Mouse (Mus musculus): ENCODE results near the gene Fbxw4. TPM values are rescaled to one million over a fixed set of nuclear protein-coding genes. Genes with fewer than 3 reads are reported as not detected.
"Not testable (repeated sequence)": the region's sequence is repeated elsewhere in the genome, so short reads cannot be mapped to it uniquely, and the experiment has no call there.

Fbxw4 gene
- polyA plus RNA-seq, 1 experiment from 2014 or later = 4.3 TPM

DNA sequence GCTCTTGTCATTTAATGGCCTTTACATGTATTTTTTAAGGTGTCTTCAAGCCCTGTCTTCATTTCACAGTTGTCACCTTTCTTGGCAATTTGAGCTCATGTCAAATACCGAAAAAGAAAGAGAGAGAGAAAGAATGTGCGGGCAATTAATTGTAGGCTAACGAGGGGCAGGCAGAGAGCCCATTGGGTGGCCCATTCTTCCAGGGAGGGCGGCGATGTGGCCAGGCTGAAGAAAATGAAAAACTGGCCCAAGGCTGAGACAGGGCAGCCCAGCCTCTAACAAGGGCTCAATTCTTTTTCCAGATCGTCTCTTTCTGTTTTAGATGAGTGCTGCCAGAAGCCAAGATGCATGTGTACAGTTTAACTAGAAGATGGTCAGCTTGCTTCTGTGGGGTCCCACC, 6.1 kb downstream of the Fbxw4 start:
- Histone ChIP-seq H3K9ac (no peak overlapping the region), H3K4me3 (no peak overlapping the region), H3K4me1 (peaks cover 66% of the 10 kb centered on the region), H3K36me3 (0 out of 2 replicates have a peak, but pooled peaks cover 3% of the 10 kb centered on the region), H3K27me3 (replicated peaks) (no peaks in the 10 kb centered on the region), H3K4me2 (no peak overlapping the region), H3K27ac (0 out of 2 replicates have a peak overlapping the region, but pooled peaks have one; percentile 75), H3K9me3 (replicated peaks) (no peaks in the 10 kb centered on the region)
- no peak for ATAC-seq
- 84% methylated on average over 6 of the region's 6 CpGs for WGBS (ENCODE audit: insufficient replicate concordance)

DNA sequence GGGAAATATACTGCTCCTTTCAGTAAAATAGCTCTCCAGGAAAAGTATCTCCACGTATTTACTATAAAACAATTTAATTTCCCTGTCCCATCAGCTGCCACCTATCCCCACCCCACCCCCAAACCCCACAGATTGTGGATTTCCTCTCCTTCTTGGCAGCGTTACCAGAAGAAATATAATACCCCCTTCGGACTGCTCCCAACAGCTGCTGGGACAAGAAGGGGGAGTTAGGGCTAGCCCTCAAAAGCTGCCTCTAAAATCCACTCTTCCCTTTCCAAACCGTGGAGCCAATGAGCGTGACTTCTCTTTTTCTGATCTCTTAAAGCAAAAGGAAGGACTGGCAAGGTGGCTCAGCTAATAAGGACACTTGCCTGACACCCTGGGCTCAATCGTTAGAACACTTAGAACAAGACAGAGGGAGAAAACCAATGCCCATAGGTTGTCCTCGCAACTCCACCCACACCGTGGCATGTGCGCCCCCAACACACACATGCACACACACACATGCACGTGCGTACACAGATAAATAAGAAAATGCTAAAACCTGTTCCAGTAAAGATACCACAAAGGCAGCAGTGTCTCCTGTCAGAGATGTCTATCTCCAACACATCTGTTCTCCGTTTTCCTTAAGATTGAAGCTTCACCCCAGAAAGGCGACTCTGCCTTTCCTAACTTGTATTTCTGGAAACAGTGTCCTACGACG, 7.7 kb downstream of the Fbxw4 start:
- H3K4me2 ChIP-seq = peak overlapping the region; percentile 51
- peak overlapping the region; percentile 75 for H3K27ac ChIP-seq
- peaks cover 55% of the 10 kb centered on the region for H3K4me1 ChIP-seq
- peak; percentile 79 for ATAC-seq
- H3K36me3 ChIP-seq = 0 out of 2 replicates have a peak, but pooled peaks cover 3% of the 10 kb centered on the region
- no peaks in the 10 kb centered on the region for H3K9me3 ChIP-seq (replicated peaks)
- no peaks in the 10 kb centered on the region for H3K27me3 ChIP-seq (replicated peaks)
- peak overlapping the region; percentile 52 for H3K9ac ChIP-seq
- WGBS (ENCODE audit: insufficient replicate concordance) = 26% methylated on average over 15 of the region's 15 CpGs
- no peak overlapping the region for H3K4me3 ChIP-seq

DNA sequence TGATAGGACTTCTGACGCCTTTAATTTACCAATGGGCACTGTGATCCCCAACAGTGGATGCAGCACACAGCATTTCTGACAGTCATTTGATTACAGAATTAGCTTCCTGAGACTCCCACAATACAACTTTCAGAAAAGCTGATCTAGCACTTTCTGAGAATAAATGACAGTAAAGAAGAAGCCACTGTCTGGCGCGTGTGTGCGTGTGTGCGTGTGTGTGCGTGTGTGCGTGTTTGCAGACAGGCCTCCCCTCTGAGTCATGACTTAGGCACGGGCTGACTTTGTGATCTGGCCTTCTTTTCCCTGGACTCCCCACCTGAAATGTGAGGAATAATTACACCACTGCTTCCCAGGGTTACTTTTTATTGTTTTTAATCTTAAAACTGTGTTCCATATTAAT, 8.6 kb downstream of the Fbxw4 start:
- Histone ChIP-seq H3K27ac (peak overlapping the region; percentile 75; the same call in 1 of the 2 replicates), H3K9ac (no peak overlapping the region), H3K9me3 (replicated peaks) (no peaks in the 10 kb centered on the region), H3K36me3 (0 out of 2 replicates have a peak, but pooled peaks cover 3% of the 10 kb centered on the region), H3K4me1 (peaks cover 47% of the 10 kb centered on the region), H3K4me2 (peak overlapping the region; percentile 51), H3K4me3 (no peak overlapping the region), H3K27me3 (replicated peaks) (no peaks in the 10 kb centered on the region)
- WGBS (ENCODE audit: insufficient replicate concordance) = 80% methylated on average over 8 of the region's 8 CpGs
- ATAC-seq = no peak

DNA sequence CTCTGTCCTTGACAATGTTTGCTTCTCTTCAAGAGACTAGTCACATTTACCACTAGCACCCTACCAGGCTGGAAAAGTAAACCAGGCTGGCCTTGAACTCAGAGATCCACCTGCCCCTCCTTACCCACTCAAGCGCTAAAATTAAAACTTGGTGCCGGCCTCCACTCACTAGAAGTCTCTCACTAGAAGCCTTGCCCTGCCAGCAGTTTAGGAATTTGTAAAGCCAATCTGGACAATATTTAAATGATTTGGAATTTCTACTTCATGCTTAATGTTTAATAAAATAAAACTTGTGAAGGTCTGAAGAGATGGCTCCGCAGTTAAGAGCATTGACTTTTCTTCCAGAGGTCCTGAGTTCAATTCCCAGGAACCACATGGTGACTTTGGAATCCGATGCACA, 10.3 kb downstream of the Fbxw4 start:
- H3K4me3 ChIP-seq = no peak overlapping the region
- H3K27ac ChIP-seq = no peak overlapping the region
- peaks cover 29% of the 10 kb centered on the region for H3K4me1 ChIP-seq
- no peak for ATAC-seq
- no peaks in the 10 kb centered on the region for H3K27me3 ChIP-seq (replicated peaks)
- no peak overlapping the region for H3K4me2 ChIP-seq
- no peaks in the 10 kb centered on the region for H3K9me3 ChIP-seq (replicated peaks)
- H3K9ac ChIP-seq = no peak overlapping the region
- 0 out of 2 replicates have a peak, but pooled peaks cover 3% of the 10 kb centered on the region for H3K36me3 ChIP-seq
- WGBS (ENCODE audit: insufficient replicate concordance) = 71% methylated on average over 4 of the region's 4 CpGs

DNA sequence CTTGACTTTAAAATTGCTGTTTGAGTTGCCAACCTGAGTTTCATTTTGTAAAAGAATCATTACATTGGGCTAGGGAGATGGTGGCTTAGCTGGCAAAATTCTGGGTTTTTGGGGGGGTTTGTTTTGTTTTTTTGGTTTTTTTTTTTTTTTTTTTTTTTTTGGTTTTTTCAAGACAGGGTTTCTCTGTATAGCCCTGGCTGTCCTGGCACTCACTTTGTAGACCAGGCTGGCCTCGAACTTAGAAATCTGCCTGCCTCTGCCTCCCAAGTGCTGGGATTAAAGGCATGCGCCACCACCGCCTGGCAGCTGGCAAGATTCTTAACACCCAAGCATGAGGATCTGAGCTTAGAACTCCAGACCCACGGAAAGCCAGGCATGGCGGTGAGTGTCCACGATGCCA, 11.6 kb downstream of the Fbxw4 start:
- H3K4me2 ChIP-seq; H3K36me3 ChIP-seq; H3K9me3 ChIP-seq (replicated peaks); H3K4me3 ChIP-seq; H3K27ac ChIP-seq; H3K27me3 ChIP-seq (replicated peaks); H3K9ac ChIP-seq: not testable (repeated sequence)
- H3K4me1 ChIP-seq = peaks cover 24% of the 10 kb centered on the region
- peak; percentile 65; the same call in 1 of the 2 replicates for ATAC-seq
- WGBS (ENCODE audit: insufficient replicate concordance) = 84% methylated on average over 6 of the region's 6 CpGs

DNA sequence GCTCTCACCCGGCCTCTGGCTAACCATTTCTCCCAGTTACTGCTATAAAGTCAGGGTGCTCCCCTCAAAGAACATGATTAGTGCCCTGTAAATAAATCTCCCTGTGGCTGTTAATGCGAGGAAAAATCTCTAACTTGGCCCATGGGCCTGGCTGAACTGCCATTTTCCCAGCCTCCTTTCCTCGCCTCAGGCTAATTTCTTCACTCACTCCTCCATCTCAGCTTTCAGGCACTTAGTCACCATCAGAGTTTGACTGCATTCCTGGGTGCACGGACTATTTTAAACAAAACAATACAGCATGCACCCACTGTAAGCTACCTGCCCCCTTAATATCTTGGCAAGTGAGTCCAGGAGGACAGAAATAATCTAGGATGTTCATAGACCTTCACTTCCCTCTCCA, 13.2 kb downstream of the Fbxw4 start:
- Histone ChIP-seq H3K4me3 (no peak overlapping the region), H3K9me3 (replicated peaks) (no peaks in the 10 kb centered on the region), H3K9ac (no peak overlapping the region), H3K27me3 (replicated peaks) (no peaks in the 10 kb centered on the region), H3K4me2 (no peak overlapping the region), H3K27ac (no peak overlapping the region), H3K4me1 (peaks cover 8% of the 10 kb centered on the region), H3K36me3 (0 out of 2 replicates have a peak, but pooled peaks cover 3% of the 10 kb centered on the region)
- 75% methylated on average over 4 of the region's 4 CpGs for WGBS (ENCODE audit: insufficient replicate concordance)
- no peak for ATAC-seq

DNA sequence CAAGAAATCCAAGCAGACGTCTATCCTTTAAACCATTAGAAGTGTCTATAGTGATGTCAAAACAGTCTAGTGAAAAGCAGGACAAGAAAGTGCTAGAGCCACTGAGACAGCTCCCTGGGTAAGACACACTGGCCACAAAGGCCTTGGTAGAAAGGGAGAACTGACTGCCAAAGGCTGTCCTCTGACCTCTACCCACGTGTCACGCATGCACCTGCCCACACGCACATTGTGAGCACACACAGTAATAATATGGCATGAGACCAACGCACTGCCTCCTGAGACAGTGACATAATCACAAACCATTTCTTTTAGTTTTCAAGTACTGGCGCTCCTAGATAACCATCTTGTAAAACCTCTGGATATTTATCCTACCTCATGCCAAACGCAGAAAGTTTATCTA, 19.4 kb downstream of the Fbxw4 start:
- Histone ChIP-seq H3K27ac (no peak overlapping the region), H3K9me3 (replicated peaks) (no peaks in the 10 kb centered on the region), H3K4me3 (no peak overlapping the region), H3K27me3 (replicated peaks) (no peaks in the 10 kb centered on the region), H3K4me1 (no peaks in the 10 kb centered on the region), H3K9ac (no peak overlapping the region), H3K4me2 (no peak overlapping the region), H3K36me3 (peaks cover 24% of the 10 kb centered on the region)
- ATAC-seq = no peak
- 79% methylated on average over 7 of the region's 7 CpGs for WGBS (ENCODE audit: insufficient replicate concordance)

DNA sequence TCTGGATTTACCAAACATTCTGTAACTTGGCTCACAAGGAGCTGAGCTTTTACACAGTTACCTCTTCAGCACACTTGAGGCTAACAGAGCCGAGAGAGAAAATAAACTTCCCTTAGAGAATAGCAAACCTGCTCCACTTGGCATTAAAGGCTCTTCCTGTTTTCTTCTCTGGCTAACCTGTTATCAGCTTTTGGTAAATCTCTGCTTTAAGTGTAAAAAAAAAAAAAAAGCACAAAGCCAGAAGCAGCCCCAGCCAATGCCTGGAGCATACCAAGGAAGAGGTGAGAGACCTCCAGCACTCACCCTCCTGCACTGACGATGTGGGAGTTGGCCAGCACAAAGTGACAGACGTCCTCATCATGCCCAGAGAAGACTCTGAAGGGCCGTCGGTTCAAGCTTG, 24.2 kb downstream of the Fbxw4 start:
- Histone ChIP-seq H3K9me3 (replicated peaks) (no peaks in the 10 kb centered on the region), H3K4me3 (no peak overlapping the region), H3K4me1 (peaks cover 19% of the 10 kb centered on the region), H3K36me3 (peaks cover 45% of the 10 kb centered on the region), H3K27ac (no peak overlapping the region), H3K9ac (no peak overlapping the region), H3K27me3 (replicated peaks) (no peaks in the 10 kb centered on the region), H3K4me2 (no peak overlapping the region)
- ATAC-seq = no peak
- 61% methylated on average over 5 of the region's 5 CpGs for WGBS (ENCODE audit: insufficient replicate concordance)

DNA sequence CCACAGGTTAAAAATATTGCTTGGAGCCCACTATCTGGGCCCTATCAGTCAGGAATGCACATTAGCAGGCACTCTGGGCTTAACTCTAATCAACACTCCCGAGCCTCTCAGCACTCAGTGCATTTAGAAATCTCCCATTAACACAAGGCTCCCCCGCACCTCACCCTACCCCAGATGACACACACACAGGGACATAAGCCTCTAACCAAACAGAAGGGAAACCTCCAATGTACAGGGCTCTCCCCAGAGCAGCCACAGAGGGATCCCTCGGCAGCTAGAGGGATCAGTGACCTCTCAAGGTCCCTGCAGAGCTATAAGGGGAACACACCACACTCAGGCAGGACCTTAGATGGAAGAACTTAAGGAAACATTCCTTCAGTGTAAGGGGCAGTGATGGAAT, 28.5 kb downstream of the Fbxw4 start:
- Histone ChIP-seq H3K4me3 (no peak overlapping the region), H3K4me1 (peaks cover 41% of the 10 kb centered on the region), H3K27ac (peak overlapping the region; percentile 69), H3K4me2 (peak overlapping the region; percentile 35), H3K9me3 (replicated peaks) (no peaks in the 10 kb centered on the region), H3K36me3 (peaks cover 35% of the 10 kb centered on the region), H3K9ac (0 out of 2 replicates have a peak overlapping the region, but pooled peaks have one; percentile 19), H3K27me3 (replicated peaks) (no peaks in the 10 kb centered on the region)
- WGBS (ENCODE audit: insufficient replicate concordance) = 5% methylated on average over 3 of the region's 3 CpGs
- peak; percentile 87 for ATAC-seq

DNA sequence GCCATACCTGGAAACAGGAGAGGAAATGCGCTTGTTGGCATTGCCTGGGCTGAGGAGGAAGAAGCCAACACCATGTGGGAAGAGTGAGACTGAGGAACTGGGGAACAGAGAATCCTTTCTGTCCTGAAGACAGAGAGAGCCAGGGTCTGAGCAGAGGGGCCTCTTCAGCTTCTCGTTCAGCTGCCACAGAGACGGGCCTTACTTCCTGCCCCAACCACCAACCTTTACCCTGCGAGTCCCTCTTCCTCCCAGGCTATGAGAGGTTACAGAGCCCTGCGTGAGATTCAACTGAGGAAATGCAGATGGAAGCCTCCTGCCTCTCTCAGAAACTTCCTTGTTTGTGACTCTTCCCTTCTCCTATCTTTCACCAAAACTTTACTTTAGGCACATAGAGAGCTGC, 29.2 kb downstream of the Fbxw4 start:
- no peak overlapping the region for H3K4me3 ChIP-seq
- peak overlapping the region; percentile 35 for H3K4me2 ChIP-seq
- 23% methylated on average over 5 of the region's 5 CpGs for WGBS (ENCODE audit: insufficient replicate concordance)
- peaks cover 42% of the 10 kb centered on the region for H3K4me1 ChIP-seq
- H3K27me3 ChIP-seq (replicated peaks) = no peaks in the 10 kb centered on the region
- H3K9ac ChIP-seq = no peak overlapping the region
- H3K27ac ChIP-seq = peak overlapping the region; percentile 37
- ATAC-seq = no peak
- peaks cover 34% of the 10 kb centered on the region for H3K36me3 ChIP-seq
- H3K9me3 ChIP-seq (replicated peaks) = no peaks in the 10 kb centered on the region

DNA sequence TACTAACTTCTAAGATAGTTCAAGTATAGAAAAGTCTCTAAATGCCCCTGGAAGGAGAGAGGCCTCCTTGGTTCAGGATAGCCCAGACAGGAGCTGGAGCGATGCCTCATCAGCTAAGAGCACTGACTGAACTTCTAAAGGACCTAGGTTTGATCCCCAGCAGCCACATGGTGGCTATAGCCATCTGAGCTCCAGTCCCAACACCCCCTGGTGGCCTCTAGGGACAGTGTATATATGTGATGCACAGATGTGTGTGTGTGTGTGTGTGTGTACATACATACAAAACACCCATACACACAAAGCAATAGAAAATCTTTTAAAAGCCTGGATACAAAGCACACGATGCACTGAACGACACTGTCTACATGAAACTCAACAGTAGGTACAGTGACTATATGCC, 30.9 kb downstream of the Fbxw4 start:
- H3K27me3 ChIP-seq (replicated peaks) = no peaks in the 10 kb centered on the region
- no peaks in the 10 kb centered on the region for H3K9me3 ChIP-seq (replicated peaks)
- H3K27ac ChIP-seq = no peak overlapping the region
- no peak overlapping the region for H3K4me3 ChIP-seq
- H3K36me3 ChIP-seq = peaks cover 27% of the 10 kb centered on the region
- H3K9ac ChIP-seq = no peak overlapping the region
- no peak overlapping the region for H3K4me2 ChIP-seq
- WGBS (ENCODE audit: insufficient replicate concordance) = 87% methylated on average over 3 of the region's 3 CpGs
- no peak for ATAC-seq
- H3K4me1 ChIP-seq = peaks cover 42% of the 10 kb centered on the region

DNA sequence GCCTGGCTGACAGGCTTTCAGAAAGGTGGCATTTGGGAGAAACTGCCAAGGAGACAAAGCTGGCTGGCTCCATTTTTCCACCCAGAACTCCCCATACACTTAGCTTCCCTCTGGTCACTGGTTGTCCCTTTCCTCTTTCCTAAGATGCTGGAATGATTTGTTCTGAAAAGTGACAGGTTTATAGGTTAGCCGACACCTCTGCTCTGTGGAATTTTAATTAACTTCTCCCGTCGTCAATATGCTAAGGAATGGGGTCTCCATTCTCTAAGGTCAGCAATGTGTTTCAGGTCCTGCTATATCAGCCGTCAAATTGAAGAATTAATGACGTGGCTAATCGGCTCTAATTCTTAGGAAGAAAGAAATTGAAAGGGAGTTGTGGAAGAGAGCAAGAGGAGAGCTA, 31.5 kb downstream of the Fbxw4 start:
- ATAC-seq = no peak
- Histone ChIP-seq H3K4me2 (no peak overlapping the region), H3K4me1 (peaks cover 42% of the 10 kb centered on the region), H3K36me3 (peaks cover 23% of the 10 kb centered on the region), H3K27ac (no peak overlapping the region), H3K4me3 (no peak overlapping the region), H3K9me3 (replicated peaks) (no peaks in the 10 kb centered on the region), H3K27me3 (replicated peaks) (no peaks in the 10 kb centered on the region), H3K9ac (no peak overlapping the region)
- WGBS (ENCODE audit: insufficient replicate concordance) = 77% methylated on average over 6 of the region's 6 CpGs

DNA sequence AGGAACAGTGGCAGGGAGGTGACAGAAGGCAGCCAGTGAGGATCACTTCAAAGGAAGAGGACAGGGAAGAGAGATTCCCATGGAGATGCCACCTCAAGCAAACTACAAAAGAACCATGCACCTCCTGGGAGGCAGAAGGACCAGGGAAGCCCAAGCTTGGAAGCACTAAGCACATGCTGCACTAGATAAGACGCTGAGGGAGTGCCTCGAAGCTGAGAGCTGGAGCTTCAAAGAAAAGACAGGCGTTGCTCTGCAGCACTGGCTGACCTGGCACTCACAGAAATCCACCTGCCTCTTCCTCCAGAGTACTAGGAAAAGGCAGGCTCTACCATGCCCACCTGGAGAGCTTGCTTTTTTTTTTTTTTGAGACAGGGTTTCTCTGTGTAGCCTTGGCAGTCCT, 33.1 kb downstream of the Fbxw4 start:
- Histone ChIP-seq H3K27me3 (replicated peaks) (no peaks in the 10 kb centered on the region), H3K4me3 (no peak overlapping the region), H3K36me3 (peaks cover 27% of the 10 kb centered on the region), H3K4me2 (no peak overlapping the region), H3K27ac (no peak overlapping the region), H3K4me1 (peaks cover 33% of the 10 kb centered on the region), H3K9me3 (replicated peaks) (no peaks in the 10 kb centered on the region), H3K9ac (no peak overlapping the region)
- ATAC-seq = peak; percentile 54
- 14% methylated on average over 3 of the region's 3 CpGs for WGBS (ENCODE audit: insufficient replicate concordance)

Data from liver, embryonic 12.5 days (tissue).